Mouse (Mus musculus) forebrain, embryonic 11.5 days (tissue): ENCODE results near the gene Asb5. TPM values are rescaled to one million over a fixed set of nuclear protein-coding genes. Genes with fewer than 3 reads are reported as not detected.
A peak's percentile ranks its signal among the peaks of the same experiment; 100 is the strongest.

Source experiments
- ATAC-seq: fragments of 200-750 bp; cut with Nextera tagmentation; replicated peaks from 2 replicates; pipeline ENCODE4 v1.8.0; 2017; ENCODE audit warnings: moderate TSS enrichment; ENCODE audit not compliant: low FRiP score
- DNase-seq: peaks from one replicate; pipeline ENCODE4 v3.0.0-alpha.2; 2017; ENCODE audit warnings: low spot score
- H3K27ac ChIP-seq: fragments of 300-500 bp; sonication (generic); 2 replicates; pipeline ENCODE4 v1.5.1; 2014; ENCODE audit warnings: low read depth, low read length
- H3K27me3 ChIP-seq: fragments of 300-500 bp; sonication (generic); 2 replicates; pipeline ENCODE4 v1.6.1; 2014; ENCODE audit warnings: mild to moderate bottlenecking, low read length, mixed read lengths; ENCODE audit not compliant: control insufficient read depth, insufficient read depth
- H3K36me3 ChIP-seq: fragments of 300-500 bp; sonication (generic); 2 replicates; pipeline ENCODE4 v1.6.1; 2014; ENCODE audit warnings: mild to moderate bottlenecking, low read length, moderate library complexity, mixed read lengths; ENCODE audit not compliant: control insufficient read depth, insufficient read depth
- H3K4me1 ChIP-seq: fragments of 300-500 bp; sonication (generic); replicated peaks from 2 replicates; pipeline ENCODE4 v1.6.1; 2014; ENCODE audit warnings: low read length, mixed read lengths; ENCODE audit not compliant: control insufficient read depth, insufficient read depth
- H3K4me2 ChIP-seq: fragments of 300-500 bp; sonication (generic); 2 replicates; pipeline ENCODE4 v1.6.1; 2014; ENCODE audit warnings: low read depth, mild to moderate bottlenecking, low read length, moderate library complexity, mixed read lengths; ENCODE audit not compliant: severe bottlenecking
- H3K4me3 ChIP-seq: fragments of 300-500 bp; sonication (generic); 2 replicates; pipeline ENCODE4 v1.5.1; 2014; ENCODE audit warnings: low read depth, low read length
- H3K9ac ChIP-seq: fragments of 300-500 bp; sonication (generic); 2 replicates; pipeline ENCODE4 v1.6.1; 2014; ENCODE audit warnings: low read length
- H3K9me3 ChIP-seq: fragments of 300-500 bp; sonication (generic); 2 replicates; pipeline ENCODE4 v1.6.1; 2016; ENCODE audit warnings: low read length, mixed read lengths; ENCODE audit not compliant: control insufficient read depth
- WGBS: fragments of 180-500 bp; shearing (Covaris S2); extraction: QIAGEN DNeasy Blood & Tissue Kit; methylation state at CpG from one replicate; pipeline ENCODE4 v1.1.7; 2014; 5-methylcytosine and 5-hydroxymethylcytosine counted together
- polyA plus RNA-seq: library from polyadenylated mRNA; unstranded; fragments of >200 nt; fragmentation: Nextera tagmentation; extraction: Ambion mirVana; gene quantifications from 2 replicates; pipeline ENCODE4 v1.2.1, GENCODE M21; 2014

Gene Asb5
- polyA plus RNA-seq: 4.2 and 8.2 TPM in 2 replicates

GRCm38 (mm10) chr8:54529382-54530296 is at the start of gene Asb5, which contains the start of gene Spcs3:
Asb5 (plus strand) TSS chr8:54529580.
Spcs3 (minus strand) TSS chr8:54529998.
- DNase-seq (peak; percentile 97), ATAC-seq (peak; percentile 94)
- H3K4me3 ChIP-seq: peak within 1 kb of the TSS; percentile 73
- no peaks in the 10 kb centered on the region for H3K27me3 ChIP-seq
- peak within 1 kb of the TSS; percentile 86 for H3K9ac ChIP-seq
- peak within 1 kb of the TSS; percentile 52; the same call in 1 of the 2 replicates for H3K27ac ChIP-seq
- H3K9me3 ChIP-seq: no peaks in the 10 kb centered on the region
- under 1% methylated on average over 88 of the region's 89 CpGs for WGBS
- H3K4me2 ChIP-seq: peak within 1 kb of the TSS; percentile 49
- peaks cover 3% of the 10 kb centered on the region; the same call in 1 of the 2 replicates for H3K4me1 ChIP-seq
- no peaks in the 10 kb centered on the region for H3K36me3 ChIP-seq

GRCm38 (mm10) chr8:54486555-54487273 is 42.7 kb upstream of the Asb5 start:
- Histone ChIP-seq H3K9ac (no peak overlapping the region), H3K27ac (no peak overlapping the region)

DNA sequence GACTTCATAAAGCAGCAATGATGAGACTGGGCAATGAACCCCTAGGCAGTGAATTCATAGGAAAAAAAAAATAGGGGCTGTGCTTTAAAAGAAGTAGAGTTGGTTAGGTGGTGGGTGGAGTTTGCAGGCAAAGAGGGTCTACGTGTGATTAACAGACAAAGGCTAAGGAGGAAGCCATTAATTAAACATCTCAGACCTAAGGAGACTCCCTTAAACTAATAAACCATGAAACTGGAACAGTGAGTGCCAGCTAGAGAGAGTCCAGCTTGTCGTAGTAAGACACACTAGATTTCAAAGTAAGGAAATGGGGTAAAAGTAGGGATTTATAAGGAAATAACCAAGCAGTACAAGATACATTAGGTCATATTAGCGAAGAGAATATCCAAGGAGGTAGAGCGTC is 40.9 kb upstream of the Asb5 start:
- 80% methylated on average over 4 of the region's 4 CpGs for WGBS

More at GRCm38 (mm10) chr8:54486555-54487273, 42.7 kb upstream of the Asb5 start:
- H3K4me3 ChIP-seq: no peak overlapping the region
- H3K4me2 ChIP-seq: no peak overlapping the region
- ATAC-seq (no peak), DNase-seq (no peak)
- no peaks in the 10 kb centered on the region for H3K36me3 ChIP-seq
- no peaks in the 10 kb centered on the region for H3K27me3 ChIP-seq
- 46% methylated on average over 19 of the region's 19 CpGs for WGBS
- H3K9me3 ChIP-seq: no peaks in the 10 kb centered on the region
- H3K4me1 ChIP-seq: no peaks in the 10 kb centered on the region

DNA sequence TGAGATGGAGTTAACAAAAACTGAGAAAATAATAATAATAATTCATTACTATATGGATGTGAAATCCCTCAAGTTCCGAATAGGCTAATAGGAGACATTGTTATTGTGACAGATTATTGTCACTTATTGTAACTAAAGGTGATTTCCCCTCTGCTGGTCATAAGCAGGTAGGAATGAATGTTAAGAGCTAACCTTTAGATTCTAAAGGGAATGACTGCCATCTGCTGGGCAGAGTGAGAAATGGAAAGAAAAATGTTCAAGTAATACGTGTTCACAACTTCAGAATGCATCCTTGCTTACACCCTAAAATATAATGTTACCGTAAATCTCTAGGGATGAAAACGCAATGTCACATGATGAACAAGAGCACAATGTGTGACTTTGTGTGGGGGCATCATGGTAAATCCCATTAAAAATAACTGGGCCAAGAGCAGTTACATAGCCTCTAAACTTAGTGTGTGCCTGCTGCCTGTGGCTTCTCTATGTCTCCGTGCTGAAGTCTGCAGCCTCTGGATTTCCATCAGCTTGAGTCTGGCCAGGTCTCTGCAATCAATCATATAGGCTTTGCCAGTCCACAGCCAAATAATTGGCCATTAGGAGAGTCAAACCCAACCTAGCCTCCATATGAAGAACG is 38.2 kb upstream of the Asb5 start:
- H3K9me3 ChIP-seq: no peaks in the 10 kb centered on the region
- H3K27me3 ChIP-seq: no peaks in the 10 kb centered on the region
- H3K4me3 ChIP-seq: no peak overlapping the region
- no peaks in the 10 kb centered on the region for H3K4me1 ChIP-seq
- no peak overlapping the region for H3K4me2 ChIP-seq
- WGBS: 32% methylated on average over 6 of the region's 6 CpGs
- no peaks in the 10 kb centered on the region for H3K36me3 ChIP-seq
- ATAC-seq: peak; percentile 26; the same call in 1 of the 2 replicates
- no peak for DNase-seq
- no peak overlapping the region for H3K27ac ChIP-seq
- no peak overlapping the region for H3K9ac ChIP-seq

More for the DNA sequence above, 40.9 kb upstream of the Asb5 start:
- no peaks in the 10 kb centered on the region for H3K27me3 ChIP-seq
- DNase-seq (no peak), ATAC-seq (no peak)
- H3K9ac ChIP-seq: no peak overlapping the region
- no peak overlapping the region for H3K27ac ChIP-seq
- no peaks in the 10 kb centered on the region for H3K9me3 ChIP-seq
- H3K4me3 ChIP-seq: no peak overlapping the region
- no peaks in the 10 kb centered on the region for H3K36me3 ChIP-seq
- H3K4me2 ChIP-seq: no peak overlapping the region
- no peaks in the 10 kb centered on the region for H3K4me1 ChIP-seq

DNA sequence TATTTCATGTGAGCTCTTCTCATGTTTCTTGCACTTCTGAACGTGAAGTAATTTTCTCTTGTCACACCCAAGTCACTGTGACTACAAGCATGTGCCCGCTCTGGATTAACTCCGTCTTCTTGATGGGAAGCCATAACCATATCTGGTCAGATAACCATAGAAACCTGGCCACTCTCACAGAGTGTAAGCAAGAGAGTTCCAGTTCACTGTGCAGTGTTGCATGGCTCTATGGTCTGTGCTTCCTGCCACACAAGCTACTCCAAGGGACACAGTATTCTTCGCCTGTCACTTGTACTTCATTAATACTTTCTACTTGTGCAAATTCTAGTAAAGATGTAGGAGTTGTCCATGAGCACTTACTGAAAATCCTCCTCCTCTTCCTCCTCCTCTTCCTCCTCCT is 37.4 kb upstream of the Asb5 start:
- DNase-seq (no peak), ATAC-seq (no peak)
- H3K9me3 ChIP-seq: no peaks in the 10 kb centered on the region
- 82% methylated on average over 4 of the region's 4 CpGs for WGBS
- no peak overlapping the region for H3K27ac ChIP-seq
- no peak overlapping the region for H3K4me3 ChIP-seq
- H3K27me3 ChIP-seq: no peaks in the 10 kb centered on the region
- no peak overlapping the region for H3K4me2 ChIP-seq
- H3K9ac ChIP-seq: no peak overlapping the region
- no peaks in the 10 kb centered on the region for H3K4me1 ChIP-seq
- H3K36me3 ChIP-seq: no peaks in the 10 kb centered on the region

GRCm38 (mm10) chr8:54493110-54493509 is 36.3 kb upstream of the Asb5 start:
- DNase-seq (peak; percentile 69), ATAC-seq (no peak; the same call in 1 of the 2 replicates)
- no peaks in the 10 kb centered on the region for H3K27me3 ChIP-seq
- no peak overlapping the region for H3K9ac ChIP-seq
- no peak overlapping the region for H3K4me2 ChIP-seq
- H3K4me3 ChIP-seq: no peak overlapping the region
- no peaks in the 10 kb centered on the region for H3K9me3 ChIP-seq
- H3K27ac ChIP-seq: no peak overlapping the region
- H3K4me1 ChIP-seq: no peaks in the 10 kb centered on the region
- 17% methylated on average over 6 of the region's 6 CpGs for WGBS
- no peaks in the 10 kb centered on the region for H3K36me3 ChIP-seq

- no peaks in the 10 kb centered on the region for H3K36me3 ChIP-seq
- ATAC-seq: no peak
- no peak overlapping the region for H3K9ac ChIP-seq
- H3K9me3 ChIP-seq: no peaks in the 10 kb centered on the region
- no peak overlapping the region for H3K4me2 ChIP-seq
- no peak overlapping the region for H3K27ac ChIP-seq
- H3K4me3 ChIP-seq: no peak overlapping the region
- 65% methylated on average over 3 of the region's 3 CpGs for WGBS
- H3K27me3 ChIP-seq: no peaks in the 10 kb centered on the region
- DNase-seq: no peak
- no peaks in the 10 kb centered on the region for H3K4me1 ChIP-seq
These were observed 35.5 kb upstream of the Asb5 start for GRCm38 (mm10) chr8:54493915-54494314.

- H3K27ac ChIP-seq: no peak overlapping the region
- DNase-seq (no peak), ATAC-seq (no peak)
- no peak overlapping the region for H3K4me3 ChIP-seq
- H3K36me3 ChIP-seq: no peaks in the 10 kb centered on the region
- H3K27me3 ChIP-seq: no peaks in the 10 kb centered on the region
- H3K4me2 ChIP-seq: no peak overlapping the region
- no peaks in the 10 kb centered on the region for H3K4me1 ChIP-seq
- H3K9ac ChIP-seq: no peak overlapping the region
- WGBS: 87% methylated on average over 7 of the region's 7 CpGs
- H3K9me3 ChIP-seq: no peaks in the 10 kb centered on the region
These were observed 26.3 kb upstream of the Asb5 start for GRCm38 (mm10) chr8:54503104-54503503.
